Mouse (Mus musculus) retina, embryonic 14.5 days (tissue): ENCODE data around the gene Fmnl2.

ENCODE experiments used
- DNase-seq: peaks from one replicate; pipeline ENCODE4 v3.0.0-alpha.2; 2015; ENCODE audit warnings: low spot score

Gene Fmnl2

DNA sequence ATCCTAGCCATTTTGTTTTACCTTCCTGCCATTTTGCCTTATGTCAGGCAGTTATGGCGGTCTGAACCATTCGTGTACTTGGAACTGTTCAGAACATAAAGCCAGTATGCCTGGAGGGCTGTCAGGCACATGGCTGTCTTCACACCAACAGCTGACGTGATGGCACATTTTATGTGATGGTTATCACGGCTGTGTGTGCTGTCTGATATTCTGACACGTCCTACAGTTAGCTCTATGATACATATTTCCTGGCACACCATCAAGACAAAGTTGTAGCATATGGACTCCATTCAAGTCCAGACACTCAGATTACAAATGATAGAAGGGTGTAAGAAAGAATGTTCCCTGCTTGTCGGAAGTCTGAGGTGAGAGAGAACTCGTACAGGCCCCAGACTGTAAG is 248.4 kb downstream of the Fmnl2 start:
- no peak for DNase-seq

DNA sequence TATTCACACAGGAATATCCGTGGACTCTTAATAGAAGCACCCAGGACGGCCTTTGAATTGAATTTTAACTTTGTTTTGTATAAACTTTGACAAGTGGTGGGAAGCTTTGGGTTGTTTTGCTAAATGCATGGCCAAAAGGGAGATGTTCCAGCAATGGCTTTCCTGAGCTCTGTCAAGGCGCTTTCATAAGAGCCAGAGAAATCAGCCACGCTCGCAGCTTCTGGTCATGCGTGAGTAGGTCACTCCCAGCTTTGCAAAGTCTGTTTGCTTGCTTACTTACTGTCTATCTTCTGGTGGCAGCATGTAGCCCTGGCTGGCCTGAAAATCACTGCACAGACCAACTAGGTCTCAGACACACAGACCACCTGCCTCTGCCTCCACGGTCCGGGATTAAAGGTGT is 248.8 kb downstream of the Fmnl2 start:
- no peak for DNase-seq

DNA sequence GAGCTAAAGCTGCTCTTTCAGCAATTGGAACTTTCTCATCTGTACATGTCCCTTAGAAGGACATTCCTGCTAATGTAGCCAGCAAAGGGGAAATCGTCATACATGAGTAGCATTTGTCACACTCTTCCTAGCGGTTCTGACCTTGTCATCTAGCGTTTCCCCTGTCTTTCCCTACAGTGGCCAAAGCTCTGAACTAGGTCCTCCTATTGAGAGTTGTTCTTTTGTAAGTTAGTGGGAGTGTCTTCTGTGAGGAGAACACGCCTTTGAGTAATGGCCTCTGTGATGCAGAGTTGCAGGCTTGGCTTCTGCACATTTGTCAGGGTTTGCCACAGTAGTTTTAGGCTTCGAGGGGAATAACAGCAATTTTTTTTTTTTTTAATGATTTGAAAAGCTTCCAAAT is 250.9 kb downstream of the Fmnl2 start:
- DNase-seq = no peak

DNA sequence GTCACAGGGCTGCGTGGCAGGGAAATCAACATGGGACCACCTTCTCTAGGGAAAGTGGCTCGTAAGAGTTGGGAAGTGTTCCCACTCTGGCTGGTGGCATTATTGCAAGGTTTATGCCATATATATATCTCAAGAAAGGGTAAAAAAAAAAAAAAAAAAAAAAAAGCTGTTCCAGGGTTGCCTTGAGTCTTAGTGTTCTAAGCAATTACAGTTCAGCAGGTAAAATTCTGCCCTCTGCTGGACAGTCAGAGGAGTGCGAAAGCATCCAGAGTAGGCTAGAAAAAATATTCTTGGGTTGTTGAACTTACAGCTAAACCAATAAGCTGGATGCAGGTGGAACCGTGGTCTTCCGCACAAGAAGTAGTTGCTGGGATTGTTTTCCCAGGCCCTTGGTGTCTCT is 264.1 kb downstream of the Fmnl2 start:
- peak; percentile 83 for DNase-seq

DNA sequence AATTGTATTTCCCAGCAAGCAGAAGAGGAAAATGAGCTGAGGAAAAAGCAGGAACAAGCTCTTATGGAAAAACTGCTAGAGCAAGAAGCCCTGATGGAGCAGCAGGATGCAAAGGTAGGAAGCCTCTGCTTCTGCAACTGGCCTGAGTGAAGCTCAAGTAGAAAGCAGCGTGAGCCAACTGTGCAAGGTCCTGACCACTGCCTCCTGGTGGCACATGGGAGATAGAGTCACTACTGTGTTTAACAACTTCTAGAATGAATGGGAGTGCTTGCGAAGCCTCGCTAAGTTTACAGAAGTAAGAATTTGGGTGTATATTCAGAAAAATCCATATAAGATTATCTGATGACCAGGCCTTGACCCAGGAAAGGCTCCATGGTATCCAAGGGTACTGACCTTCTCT is 268.3 kb downstream of the Fmnl2 start:
- DNase-seq = no peak

DNA sequence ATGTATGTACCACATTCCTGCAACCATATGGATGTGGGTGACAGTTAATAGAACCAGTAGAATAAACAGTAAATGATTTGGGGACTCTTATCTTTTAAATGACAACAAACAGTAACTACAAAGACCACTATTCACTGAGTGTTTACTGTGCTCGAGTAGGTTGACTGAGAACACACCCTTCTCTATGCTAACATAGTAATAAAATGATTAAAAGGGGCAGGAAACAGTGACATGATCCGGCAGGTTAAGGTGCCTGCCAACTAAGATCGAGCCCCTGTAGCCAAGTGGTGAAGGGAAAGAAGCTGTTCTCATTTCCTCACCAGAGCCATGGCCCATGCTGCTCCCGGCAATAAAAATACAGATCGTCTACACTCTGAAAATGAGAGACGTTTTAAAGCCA is 271.4 kb downstream of the Fmnl2 start:
- DNase-seq = no peak

DNA sequence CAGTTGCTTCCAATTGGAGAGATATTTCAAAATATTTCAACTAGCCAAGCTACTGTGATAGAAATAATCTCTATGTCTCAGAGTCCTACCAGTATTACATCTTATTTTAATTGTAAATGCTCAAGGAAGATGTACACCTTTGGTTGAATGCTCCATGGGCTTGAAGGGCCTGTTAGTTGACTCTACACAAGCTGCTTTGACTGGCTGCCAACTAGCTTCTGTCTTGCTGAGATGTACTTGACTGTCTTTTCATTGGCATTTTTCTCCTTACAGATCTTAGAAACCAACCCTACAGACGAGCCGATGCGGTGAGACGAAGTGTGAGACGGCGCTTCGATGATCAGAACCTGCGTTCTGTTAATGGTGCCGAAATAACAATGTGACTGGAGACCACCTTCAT is 273.9 kb downstream of the Fmnl2 start:
- DNase-seq = no peak

DNA sequence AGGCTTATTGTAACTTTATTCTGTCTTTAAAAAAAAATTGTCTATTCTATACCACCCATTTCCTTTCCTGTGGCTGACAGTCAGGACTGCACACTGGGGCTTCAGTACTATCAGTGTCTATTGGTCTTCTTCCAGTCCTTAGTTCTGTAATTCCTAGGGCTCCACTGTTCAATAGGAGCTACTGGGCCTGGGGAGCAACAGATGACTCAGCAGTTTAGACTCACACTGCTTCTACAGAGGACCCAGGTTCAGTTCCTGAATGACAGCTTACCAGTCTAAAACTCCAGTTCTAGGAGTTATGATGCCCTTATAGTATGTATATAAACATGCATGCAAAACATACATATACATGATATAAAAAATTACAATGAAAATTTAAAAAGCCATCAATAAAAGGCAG is 289.2 kb downstream of the Fmnl2 start:
- no peak for DNase-seq

DNA sequence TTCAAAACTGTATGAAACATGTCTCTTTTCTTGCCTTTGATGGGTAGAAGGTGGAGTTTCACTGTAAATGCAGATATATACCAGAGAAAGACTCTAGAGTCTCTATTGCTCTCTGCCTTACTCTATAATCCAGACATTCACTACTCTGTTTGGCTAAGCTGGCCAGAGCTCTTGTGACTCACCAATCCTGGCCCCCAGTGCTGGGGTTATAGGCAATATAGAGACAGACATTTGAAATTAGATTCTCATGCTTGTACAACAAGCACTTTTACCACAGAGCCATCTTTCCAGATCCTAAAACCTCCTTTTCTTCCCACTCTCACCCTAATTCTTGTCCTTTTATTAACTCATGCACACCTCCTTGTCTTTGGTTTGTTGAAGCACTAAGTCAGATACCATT is 316.3 kb downstream of the Fmnl2 start:
- no peak for DNase-seq

DNA sequence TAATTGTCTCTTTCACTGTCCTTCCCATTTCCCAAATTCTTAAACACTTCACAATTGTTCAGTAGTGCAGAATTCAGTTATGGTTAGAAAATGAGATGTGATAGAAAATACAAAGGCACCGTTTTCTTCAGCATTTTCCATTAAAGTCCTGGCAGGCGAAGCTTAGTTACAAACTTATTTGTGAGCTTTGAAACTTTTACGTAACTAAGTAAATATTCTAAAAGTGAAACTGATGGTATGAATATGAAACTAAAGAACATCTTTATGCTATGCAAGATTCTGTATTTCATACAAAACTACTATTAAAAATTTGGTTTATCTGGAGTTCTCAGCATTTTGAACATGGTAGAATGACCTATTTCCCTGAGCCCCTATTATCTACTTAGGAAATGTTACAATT is 321.3 kb downstream of the Fmnl2 start:
- no peak for DNase-seq

DNA sequence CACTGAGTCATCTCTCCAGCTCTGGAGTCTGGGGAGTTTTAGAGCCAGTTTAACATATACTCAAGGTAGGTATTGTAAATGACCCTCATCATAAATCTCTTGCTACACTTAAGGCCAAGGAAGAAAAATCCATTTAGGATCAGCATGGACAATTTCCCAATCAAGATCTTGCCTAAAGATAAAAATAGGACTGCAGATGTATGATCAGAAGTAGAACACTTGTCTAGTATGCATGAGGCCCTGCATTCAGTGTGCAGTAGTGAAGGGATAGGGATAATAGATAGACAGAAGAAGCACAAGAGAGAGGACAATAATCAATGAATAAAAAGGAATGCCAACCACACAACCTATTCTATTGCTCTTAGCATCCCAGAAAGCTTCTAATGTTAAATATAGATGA is 322.2 kb downstream of the Fmnl2 start:
- DNase-seq = no peak
